Mouse (Mus musculus) embryonic facial prominence, embryonic 11.5 days (tissue): ENCODE results near the gene Tbck. TPM values are rescaled to one million over a fixed set of nuclear protein-coding genes. Genes with fewer than 3 reads are reported as not detected.

Source experiments
- ATAC-seq: fragments of 200-750 bp; cut with Nextera tagmentation; replicated peaks from 2 replicates; pipeline ENCODE4 v1.8.0; 2017; ENCODE audit warnings: low read depth; ENCODE audit not compliant: insufficient number of reproducible peaks, low FRiP score, low TSS enrichment
- DNase-seq: peaks from one replicate; pipeline ENCODE4 v3.0.0-alpha.2; 2015; ENCODE audit warnings: low spot score
- H3K27ac ChIP-seq: fragments of 300-500 bp; sonication (generic); replicated peaks from 2 replicates; pipeline ENCODE4 v1.5.1; 2014; ENCODE audit warnings: mild to moderate bottlenecking, low read depth, low read length, control low read depth
- H3K27me3 ChIP-seq: fragments of 300-500 bp; sonication (generic); 2 replicates; pipeline ENCODE4 v1.6.1; 2014; ENCODE audit warnings: mild to moderate bottlenecking, low read length, moderate library complexity, mixed read lengths; ENCODE audit not compliant: control insufficient read depth, insufficient read depth
- H3K36me3 ChIP-seq: fragments of 300-500 bp; sonication (generic); replicated peaks from 2 replicates; pipeline ENCODE4 v1.6.1; 2014; ENCODE audit warnings: low read depth, mild to moderate bottlenecking, low read length, moderate library complexity, mixed read lengths; ENCODE audit not compliant: control insufficient read depth, insufficient read depth
- H3K4me1 ChIP-seq: fragments of 300-500 bp; sonication (generic); 2 replicates; pipeline ENCODE4 v1.6.1; 2014; ENCODE audit warnings: low read length, mixed read lengths; ENCODE audit not compliant: control insufficient read depth, insufficient read depth
- H3K4me2 ChIP-seq: fragments of 300-500 bp; sonication (generic); 2 replicates; pipeline ENCODE4 v1.6.1; 2014; ENCODE audit warnings: low read depth, mild to moderate bottlenecking, control low read depth, low read length, moderate library complexity
- H3K4me3 ChIP-seq: fragments of 300-500 bp; sonication (generic); 2 replicates; pipeline ENCODE4 v1.5.1; 2014; ENCODE audit warnings: low read depth, low read length, control low read depth
- H3K9ac ChIP-seq: fragments of 300-500 bp; sonication (generic); replicated peaks from 2 replicates; pipeline ENCODE4 v1.6.1; 2014; ENCODE audit warnings: mild to moderate bottlenecking, control low read depth, low read length
- H3K9me3 ChIP-seq: fragments of 300-500 bp; sonication (generic); replicated peaks from 2 replicates; pipeline ENCODE4 v1.6.1; 2016; ENCODE audit warnings: mild to moderate bottlenecking, low read length, inconsistent platforms, mixed read lengths; ENCODE audit not compliant: control insufficient read depth
- WGBS: fragments of 180-500 bp; shearing (Covaris S2); extraction: QIAGEN DNeasy Blood & Tissue Kit; methylation state at CpG from one replicate; pipeline ENCODE4 v1.1.7; 2014; 5-methylcytosine and 5-hydroxymethylcytosine counted together
- polyA plus RNA-seq: library from polyadenylated mRNA; unstranded; fragments of >200 nt; fragmentation: Nextera tagmentation; extraction: Ambion mirVana; gene quantifications from 2 replicates; pipeline ENCODE4 v1.2.1, GENCODE M21; 2014

Gene Tbck
- polyA plus RNA-seq, 1 experiment from 2014 or later, result 23.0 TPM

- 66% methylated on average over 7 of the region's 7 CpGs for WGBS
- no peak for DNase-seq
These were observed 88.1 kb downstream of the Tbck start for GRCm38 (mm10) chr3:132772054-132772453.

GRCm38 (mm10) chr3:132776686-132777085, 92.7 kb downstream of the Tbck start:
- WGBS, result 95% methylated on average over 7 of the region's 7 CpGs
- H3K27me3 ChIP-seq, result no peaks in the 10 kb centered on the region
- no peaks in the 10 kb centered on the region for H3K36me3 ChIP-seq
- ATAC-seq (no peak), DNase-seq (no peak)
- H3K4me1 ChIP-seq, result no peaks in the 10 kb centered on the region
- no peak overlapping the region for H3K4me3 ChIP-seq
- no peak overlapping the region for H3K27ac ChIP-seq
- H3K9me3 ChIP-seq, result no peaks in the 10 kb centered on the region
- H3K9ac ChIP-seq, result no peak overlapping the region
- H3K4me2 ChIP-seq, result no peak overlapping the region

More at GRCm38 (mm10) chr3:132772054-132772453, 88.1 kb downstream of the Tbck start:
- H3K9ac ChIP-seq, result no peak overlapping the region
- no peaks in the 10 kb centered on the region for H3K36me3 ChIP-seq
- no peaks in the 10 kb centered on the region for H3K27me3 ChIP-seq
- H3K27ac ChIP-seq, result no peak overlapping the region
- no peaks in the 10 kb centered on the region for H3K9me3 ChIP-seq
- H3K4me1 ChIP-seq, result no peaks in the 10 kb centered on the region
- H3K4me2 ChIP-seq, result no peak overlapping the region
- ATAC-seq, result no peak
- H3K4me3 ChIP-seq, result no peak overlapping the region

- Histone ChIP-seq H3K4me2 (no peak overlapping the region), H3K36me3 (no peaks in the 10 kb centered on the region)
- no peak for ATAC-seq
These were observed 97.2 kb downstream of the Tbck start for GRCm38 (mm10) chr3:132781103-132781502.

DNA sequence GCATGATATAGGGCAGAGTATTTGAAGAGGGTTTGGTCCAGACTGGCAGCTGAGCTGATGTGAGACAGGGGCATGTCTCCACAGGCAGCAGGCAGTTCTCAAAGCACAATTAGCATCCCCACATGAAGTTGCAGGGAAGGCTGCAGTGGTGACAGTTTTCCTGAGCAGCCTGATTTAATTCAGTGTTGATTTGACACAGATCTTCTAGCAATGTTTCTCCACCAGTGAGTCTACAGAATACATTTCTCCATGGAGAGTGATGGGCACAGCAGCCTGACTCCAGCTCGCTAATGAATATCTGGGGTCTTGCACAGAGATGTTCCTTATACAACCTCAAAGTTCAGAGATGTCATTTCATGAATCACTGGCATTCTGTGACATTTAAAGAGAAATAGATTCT, 99.1 kb downstream of the Tbck start:
- no peak for DNase-seq
- WGBS, result 85% methylated on average over 1 of the region's 1 CpGs
- H3K4me3 ChIP-seq, result no peak overlapping the region
- no peak overlapping the region for H3K27ac ChIP-seq
- ATAC-seq, result no peak
- no peaks in the 10 kb centered on the region for H3K36me3 ChIP-seq
- H3K4me2 ChIP-seq, result no peak overlapping the region
- no peaks in the 10 kb centered on the region for H3K4me1 ChIP-seq
- no peak overlapping the region for H3K9ac ChIP-seq
- H3K9me3 ChIP-seq, result no peaks in the 10 kb centered on the region
- H3K27me3 ChIP-seq, result no peaks in the 10 kb centered on the region

More at GRCm38 (mm10) chr3:132781103-132781502, 97.2 kb downstream of the Tbck start:
- H3K9me3 ChIP-seq, result no peaks in the 10 kb centered on the region
- no peak overlapping the region for H3K4me3 ChIP-seq
- no peak overlapping the region for H3K27ac ChIP-seq
- H3K27me3 ChIP-seq, result no peaks in the 10 kb centered on the region
- H3K4me1 ChIP-seq, result no peaks in the 10 kb centered on the region
- no peak for DNase-seq
- no peak overlapping the region for H3K9ac ChIP-seq
- WGBS, result 98% methylated on average over 2 of the region's 2 CpGs

GRCm38 (mm10) chr3:132784732-132785131, 100.8 kb downstream of the Tbck start:
- Histone ChIP-seq H3K27me3 (no peaks in the 10 kb centered on the region), H3K4me2 (no peak overlapping the region), H3K9ac (no peak overlapping the region), H3K36me3 (no peaks in the 10 kb centered on the region), H3K4me3 (no peak overlapping the region), H3K4me1 (no peaks in the 10 kb centered on the region), H3K9me3 (no peaks in the 10 kb centered on the region), H3K27ac (no peak overlapping the region)
- ATAC-seq (no peak), DNase-seq (no peak)
- 87% methylated on average over 6 of the region's 6 CpGs for WGBS

- no peak overlapping the region for H3K9ac ChIP-seq
- no peaks in the 10 kb centered on the region for H3K9me3 ChIP-seq
- no peak overlapping the region for H3K27ac ChIP-seq
- H3K4me2 ChIP-seq, result no peak overlapping the region
- ATAC-seq (0 out of 2 replicates have a peak, but pooled peaks have one; percentile 46), DNase-seq (no peak)
- 91% methylated on average over 3 of the region's 3 CpGs for WGBS
- no peaks in the 10 kb centered on the region for H3K27me3 ChIP-seq
- H3K36me3 ChIP-seq, result no peaks in the 10 kb centered on the region
- H3K4me1 ChIP-seq, result no peaks in the 10 kb centered on the region
- no peak overlapping the region for H3K4me3 ChIP-seq
These were observed 102.7 kb downstream of the Tbck start for GRCm38 (mm10) chr3:132786690-132787089.

DNA sequence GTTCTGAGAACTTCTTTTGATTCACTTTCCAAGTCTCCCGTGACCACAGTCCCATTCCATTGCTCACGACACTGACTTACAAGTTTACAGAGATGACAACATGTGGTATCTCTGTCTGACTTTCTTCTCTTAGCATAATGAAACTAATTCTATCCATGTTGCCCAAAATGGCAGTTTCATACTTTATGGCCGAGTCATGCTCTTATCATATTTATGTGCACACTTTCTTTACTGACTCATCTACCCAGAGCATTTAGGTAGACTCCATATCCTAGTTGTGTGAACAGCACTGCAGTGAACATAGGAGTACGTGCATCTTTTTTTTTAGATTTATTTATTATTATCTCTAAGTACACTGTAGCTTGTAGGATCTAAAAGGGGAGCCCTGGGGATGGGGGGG, 103.8 kb downstream of the Tbck start:
- 92% methylated on average over 4 of the region's 4 CpGs for WGBS

DNA sequence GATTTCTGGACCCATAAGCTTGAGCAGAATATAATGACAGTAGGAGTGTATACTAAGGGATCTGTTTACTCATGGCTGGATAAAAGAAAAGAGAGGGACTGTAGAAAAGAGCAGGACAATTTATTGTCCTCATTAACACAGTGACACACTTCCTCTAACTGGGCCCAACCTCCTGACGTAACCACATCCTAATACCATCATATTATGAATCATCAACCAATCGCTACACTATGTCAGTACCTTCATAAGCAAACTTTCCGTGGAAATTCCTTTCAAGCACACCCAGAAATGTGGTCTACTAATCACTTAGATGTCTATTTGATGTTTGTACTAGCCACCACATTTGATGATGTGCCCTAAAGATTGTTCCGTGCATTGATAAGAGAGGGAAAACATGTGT, 107.2 kb downstream of the Tbck start:
- no peaks in the 10 kb centered on the region for H3K27me3 ChIP-seq
- H3K9me3 ChIP-seq, result no peaks in the 10 kb centered on the region
- no peak for ATAC-seq
- no peak overlapping the region for H3K4me3 ChIP-seq
- no peak overlapping the region for H3K9ac ChIP-seq
- H3K36me3 ChIP-seq, result no peaks in the 10 kb centered on the region
- no peak for DNase-seq
- WGBS, result 94% methylated on average over 4 of the region's 4 CpGs
- H3K4me2 ChIP-seq, result no peak overlapping the region
- H3K4me1 ChIP-seq, result no peaks in the 10 kb centered on the region
- H3K27ac ChIP-seq, result no peak overlapping the region

More for the DNA sequence above, 103.8 kb downstream of the Tbck start:
- Histone ChIP-seq H3K4me2 (no peak overlapping the region), H3K9me3 (no peaks in the 10 kb centered on the region), H3K4me3 (no peak overlapping the region), H3K36me3 (no peaks in the 10 kb centered on the region), H3K9ac (no peak overlapping the region), H3K4me1 (no peaks in the 10 kb centered on the region), H3K27me3 (no peaks in the 10 kb centered on the region), H3K27ac (no peak overlapping the region)
- DNase-seq (no peak), ATAC-seq (no peak)
